Mouse (Mus musculus): ENCODE measurements around the gene Grm3. TPM values are rescaled to one million over a fixed set of nuclear protein-coding genes. Genes with fewer than 3 reads are reported as not detected.
A peak's percentile ranks its signal among the peaks of the same experiment; 100 is the strongest.

Gene Grm3
- total RNA-seq (2014; rRNA removed), result 243 and 246 TPM in 2 replicates
- 88.7 and 96.0 TPM in 2 replicates for polyA plus RNA-seq (2015; fragmentation: Nextera tagmentation; extraction: Ambion mirVana)

DNA sequence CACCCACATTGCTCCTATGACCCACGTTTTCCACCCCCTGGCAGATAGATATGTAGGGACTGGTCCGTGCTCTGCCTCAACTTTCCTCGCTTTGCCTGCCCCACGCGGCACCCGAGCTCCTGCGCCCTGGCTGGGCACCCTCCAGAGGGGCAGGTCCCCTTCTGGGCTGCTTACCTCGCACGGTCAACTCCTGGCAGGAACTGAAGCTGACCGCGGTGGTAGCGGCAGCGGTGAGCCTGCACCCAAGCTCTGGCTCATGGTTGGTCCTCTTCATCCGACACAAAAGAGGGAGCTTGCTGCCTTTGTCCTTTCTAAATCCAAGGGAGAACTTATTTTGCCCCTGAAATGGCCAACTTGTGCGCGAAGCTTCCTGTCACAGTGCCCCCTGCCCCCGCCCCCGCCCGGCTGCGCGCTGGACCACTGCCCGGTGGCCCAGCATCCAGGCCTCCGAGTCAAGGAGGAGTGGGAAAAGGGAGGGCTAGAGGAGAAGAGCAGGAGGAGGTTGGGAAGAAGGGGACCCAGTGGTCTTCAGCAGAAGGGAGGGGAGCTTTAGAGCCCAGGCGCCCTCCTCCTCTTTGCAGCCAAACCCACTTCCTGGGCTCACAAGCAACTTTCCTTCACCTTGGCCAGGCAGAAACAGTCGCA lies at the start of gene Grm3:
TSS of gene Grm3 (minus strand) at position 215 of the 645 bp plus-strand sequence.
- peak within 1 kb of the TSS; percentile 68 for H3K4me3 ChIP-seq (ENCODE audit: low read length)
- no peaks in the 10 kb centered on the region for H3K27me3 ChIP-seq (ENCODE audit: insufficient read depth, low read length)
- DNase-seq (ENCODE audit: low spot score) (peak; percentile 64), ATAC-seq (peak; percentile 78)
- H3K27ac ChIP-seq, result peak within 1 kb of the TSS; percentile 91
- WGBS, result under 1% methylated on average over 25 of the region's 25 CpGs
- peak within 1 kb of the TSS; percentile 64 for H3K9ac ChIP-seq (replicated peaks; ENCODE audit: low read length)
- TF ChIP-seq CTCF (IDR thresholded peaks at IDR 0.05; ENCODE audit: low read depth), result no peak
- H3K36me3 ChIP-seq (ENCODE audit: insufficient read depth, low read length), result no peaks in the 10 kb centered on the region
- no peaks in the 10 kb centered on the region for H3K4me1 ChIP-seq (ENCODE audit: insufficient read depth, low read length)
- H3K9me3 ChIP-seq (ENCODE audit: low read length), result no peaks in the 10 kb centered on the region
- peak within 1 kb of the TSS; percentile 83 for H3K4me2 ChIP-seq (ENCODE audit: low read depth, low read length)

DNA sequence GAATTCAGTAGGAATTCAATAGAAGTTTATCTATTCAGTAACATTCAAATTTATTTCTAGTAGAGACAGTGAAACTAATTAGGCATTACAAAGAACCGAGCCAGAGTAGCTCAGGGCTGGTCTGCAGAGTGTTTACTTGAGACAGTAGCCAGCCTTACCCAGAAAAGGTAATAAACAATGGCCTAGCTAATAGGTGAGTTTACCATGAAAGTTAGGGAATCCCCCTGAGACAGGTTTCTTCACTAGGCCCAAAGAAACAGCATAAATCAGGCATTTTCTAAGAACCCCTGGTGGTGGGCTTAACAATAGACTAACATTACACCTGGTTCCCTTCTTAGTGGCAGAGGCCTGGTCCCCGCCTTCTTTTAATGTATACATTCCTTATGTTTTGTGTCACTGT lies 30.8 kb upstream of the Grm3 start:
- no peak for ATAC-seq
- Histone ChIP-seq H3K4me1 (ENCODE audit: insufficient read depth, low read length) (no peaks in the 10 kb centered on the region), H3K27me3 (ENCODE audit: insufficient read depth, low read length) (no peaks in the 10 kb centered on the region), H3K36me3 (ENCODE audit: insufficient read depth, low read length) (no peaks in the 10 kb centered on the region), H3K4me3 (ENCODE audit: low read length) (no peak overlapping the region), H3K4me2 (ENCODE audit: low read depth, low read length) (no peak overlapping the region), H3K9ac (replicated peaks; ENCODE audit: low read length) (no peak overlapping the region), H3K9me3 (ENCODE audit: low read length) (no peaks in the 10 kb centered on the region), H3K27ac (no peak overlapping the region)
- DNase-seq (ENCODE audit: low spot score), result no peak
- TF ChIP-seq CTCF (IDR thresholded peaks at IDR 0.05; ENCODE audit: low read depth), result no peak
- WGBS, result 70% methylated on average over 2 of the region's 2 CpGs

DNA sequence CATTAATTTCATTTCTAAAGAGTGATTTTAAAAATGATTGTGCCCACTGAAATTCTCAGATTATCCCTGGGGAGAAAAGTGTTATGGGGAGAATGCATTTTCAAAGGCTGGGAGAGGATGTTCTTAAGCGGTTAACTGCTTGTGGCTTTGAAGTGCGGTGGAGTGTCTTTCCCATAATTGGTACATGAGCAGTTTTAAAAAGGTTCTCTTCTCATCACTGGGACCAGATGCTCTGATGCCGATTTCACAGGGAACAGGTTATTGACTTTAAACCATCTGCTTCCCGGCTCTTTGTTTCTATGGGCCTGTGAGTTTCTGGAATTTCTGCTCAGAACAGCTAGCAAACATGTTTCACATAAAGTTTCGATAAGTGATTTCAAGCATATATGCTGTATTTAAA lies 23.2 kb upstream of the Grm3 start:
- Histone ChIP-seq H3K4me3 (ENCODE audit: low read length) (no peak overlapping the region), H3K27ac (no peak overlapping the region), H3K9ac (replicated peaks; ENCODE audit: low read length) (no peak overlapping the region), H3K4me2 (ENCODE audit: low read depth, low read length) (no peak overlapping the region), H3K27me3 (ENCODE audit: insufficient read depth, low read length) (no peaks in the 10 kb centered on the region), H3K9me3 (ENCODE audit: low read length) (no peaks in the 10 kb centered on the region), H3K4me1 (ENCODE audit: insufficient read depth, low read length) (no peaks in the 10 kb centered on the region), H3K36me3 (ENCODE audit: insufficient read depth, low read length) (no peaks in the 10 kb centered on the region)
- TF ChIP-seq CTCF (IDR thresholded peaks at IDR 0.05; ENCODE audit: low read depth), result no peak
- DNase-seq (ENCODE audit: low spot score) (no peak), ATAC-seq (no peak)
- 56% methylated on average over 5 of the region's 5 CpGs for WGBS

DNA sequence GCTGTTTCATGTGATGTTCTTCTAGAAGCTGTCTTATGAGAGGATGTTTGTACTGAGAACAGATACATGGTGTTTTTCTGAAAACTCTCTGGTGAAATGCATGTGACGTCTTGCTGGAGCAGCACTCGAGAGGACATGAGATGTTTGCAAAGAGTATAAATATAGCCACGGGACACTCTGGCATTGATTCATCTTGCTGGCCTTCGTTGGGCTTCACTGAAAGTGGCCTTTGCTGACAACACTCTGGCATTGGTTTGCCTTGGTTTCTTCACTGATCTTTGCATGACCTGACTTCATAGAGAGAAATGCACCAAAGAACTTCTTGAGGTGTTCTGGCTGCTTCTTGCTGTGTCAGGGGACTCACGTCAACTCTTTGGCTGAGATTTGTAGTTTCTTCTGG lies 19.1 kb upstream of the Grm3 start:
- 93% methylated on average over 5 of the region's 5 CpGs for WGBS
- Histone ChIP-seq H3K4me1 (ENCODE audit: insufficient read depth, low read length) (no peaks in the 10 kb centered on the region), H3K27me3 (ENCODE audit: insufficient read depth, low read length) (no peaks in the 10 kb centered on the region), H3K36me3 (ENCODE audit: insufficient read depth, low read length) (no peaks in the 10 kb centered on the region), H3K9me3 (ENCODE audit: low read length) (no peaks in the 10 kb centered on the region), H3K9ac (replicated peaks; ENCODE audit: low read length) (no peak overlapping the region), H3K4me2 (ENCODE audit: low read depth, low read length) (no peak overlapping the region), H3K27ac (no peak overlapping the region), H3K4me3 (ENCODE audit: low read length) (no peak overlapping the region)
- no peak for TF ChIP-seq CTCF (IDR thresholded peaks at IDR 0.05; ENCODE audit: low read depth)
- ATAC-seq, result no peak
- no peak for DNase-seq (ENCODE audit: low spot score)

DNA sequence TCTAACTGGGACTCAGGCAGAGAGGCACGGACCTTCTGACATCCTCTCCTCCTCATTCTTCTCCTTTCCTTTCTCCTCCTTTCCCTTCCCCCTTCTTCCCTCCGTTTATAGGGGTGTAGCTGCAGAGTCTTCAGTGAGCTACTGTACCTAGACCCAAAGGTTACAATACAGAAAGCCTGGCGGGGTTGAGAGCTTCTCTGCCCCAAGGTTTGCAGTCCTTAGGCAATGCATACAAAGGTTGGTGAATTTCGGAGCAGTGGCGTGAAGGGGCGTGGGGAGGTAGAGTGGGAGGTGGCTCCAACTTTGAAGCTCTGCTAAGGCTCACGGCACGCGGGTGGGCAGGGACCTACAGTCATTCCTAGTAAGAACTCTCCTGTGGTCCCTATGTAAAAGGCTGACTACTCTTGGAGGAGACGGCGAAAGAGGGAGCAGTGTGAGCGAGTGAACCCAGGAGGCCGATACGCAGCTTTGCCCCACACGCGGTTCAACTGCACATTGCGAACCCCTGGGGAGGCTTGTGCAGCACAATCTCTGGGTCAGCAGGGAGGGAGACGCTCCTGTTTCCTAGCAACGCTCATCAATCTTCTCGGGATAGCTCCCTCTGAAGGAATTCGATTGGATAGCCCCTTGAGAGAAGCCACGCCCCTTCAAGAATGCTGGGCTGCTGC lies 765 bp upstream of the Grm3 start:
- peak; percentile 91 for ATAC-seq
- peak; percentile 34; the same call in 1 of the 2 replicates for TF ChIP-seq CTCF (IDR thresholded peaks at IDR 0.05; ENCODE audit: low read depth)
- Histone ChIP-seq H3K36me3 (ENCODE audit: insufficient read depth, low read length) (no peaks in the 10 kb centered on the region), H3K27ac (peak overlapping the region; percentile 91), H3K4me3 (ENCODE audit: low read length) (peak overlapping the region; percentile 68), H3K4me2 (ENCODE audit: low read depth, low read length) (peak overlapping the region; percentile 83), H3K9ac (replicated peaks; ENCODE audit: low read length) (peak overlapping the region; percentile 64), H3K27me3 (ENCODE audit: insufficient read depth, low read length) (no peaks in the 10 kb centered on the region), H3K9me3 (ENCODE audit: low read length) (no peaks in the 10 kb centered on the region), H3K4me1 (ENCODE audit: insufficient read depth, low read length) (no peaks in the 10 kb centered on the region)
- peak; percentile 93 for DNase-seq (ENCODE audit: low spot score)
- WGBS, result 0% methylated on average over 22 of the region's 22 CpGs

DNA sequence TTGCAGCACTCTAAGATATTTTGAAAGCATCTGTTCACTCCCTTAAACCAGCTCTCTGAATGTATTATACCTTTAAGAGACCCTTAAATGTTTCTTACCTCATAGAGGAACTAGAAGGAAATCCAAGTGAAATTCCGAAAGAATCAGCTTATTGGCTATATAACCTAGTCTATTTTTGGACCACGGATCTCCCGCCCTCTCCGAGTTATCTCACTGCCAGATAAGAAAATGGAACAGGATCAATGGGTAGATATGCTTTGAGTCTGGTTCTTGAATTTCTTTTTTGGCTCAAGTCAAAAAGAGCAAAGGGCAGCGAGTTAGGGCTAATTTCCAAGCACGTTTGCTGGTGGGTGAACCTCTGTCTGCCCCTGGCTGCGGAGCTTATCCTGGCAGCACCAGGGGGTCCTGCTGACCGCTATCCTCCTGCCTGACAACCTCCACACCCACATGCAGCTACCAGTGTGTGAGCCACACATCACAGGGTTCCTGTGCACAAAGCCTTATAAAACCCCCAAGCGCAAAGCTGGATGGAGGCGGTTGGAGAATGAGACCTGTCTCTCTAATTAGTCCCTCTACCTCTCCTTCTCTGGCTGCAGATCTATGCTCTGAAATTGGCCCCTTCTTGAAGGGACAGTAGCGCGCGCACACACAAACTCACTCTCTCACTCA lies 549 bp downstream of the Grm3 start:
- WGBS, result 7% methylated on average over 13 of the region's 13 CpGs
- peak; percentile 51 for DNase-seq (ENCODE audit: low spot score)

More for the DNA sequence above, 549 bp downstream of the Grm3 start:
- TF ChIP-seq CTCF (IDR thresholded peaks at IDR 0.05; ENCODE audit: low read depth), result no peak
- no peaks in the 10 kb centered on the region for H3K27me3 ChIP-seq (ENCODE audit: insufficient read depth, low read length)
- H3K36me3 ChIP-seq (ENCODE audit: insufficient read depth, low read length), result no peaks in the 10 kb centered on the region
- H3K4me2 ChIP-seq (ENCODE audit: low read depth, low read length), result peak overlapping the region; percentile 83
- H3K4me1 ChIP-seq (ENCODE audit: insufficient read depth, low read length), result no peaks in the 10 kb centered on the region
- H3K27ac ChIP-seq, result peak overlapping the region; percentile 91
- peak overlapping the region; percentile 68 for H3K4me3 ChIP-seq (ENCODE audit: low read length)
- H3K9ac ChIP-seq (replicated peaks; ENCODE audit: low read length), result peak overlapping the region; percentile 64
- ATAC-seq, result peak; percentile 41
- no peaks in the 10 kb centered on the region for H3K9me3 ChIP-seq (ENCODE audit: low read length)

All from hindbrain, postnatal 0 days (tissue).